Mouse (Mus musculus) bone marrow, adult 2 months (tissue): ENCODE data around the gene Pagr1a.

Experiments
- CTCF ChIP-seq: fragments of 200-500 bp; IDR thresholded peaks from 2 replicates; pipeline ENCODE4 v1.5.1; 2011; ENCODE audit warnings: low read length, control low read depth; ENCODE audit not compliant: control insufficient read depth, insufficient read depth
- POLR2A ChIP-seq: fragments of 200-500 bp; IDR thresholded peaks from 2 replicates; pipeline ENCODE4 v1.6.1; 2011; ENCODE audit warnings: low read depth, mild to moderate bottlenecking, control low read depth, low read length, borderline replicate concordance; ENCODE audit not compliant: control insufficient read depth

DNA sequence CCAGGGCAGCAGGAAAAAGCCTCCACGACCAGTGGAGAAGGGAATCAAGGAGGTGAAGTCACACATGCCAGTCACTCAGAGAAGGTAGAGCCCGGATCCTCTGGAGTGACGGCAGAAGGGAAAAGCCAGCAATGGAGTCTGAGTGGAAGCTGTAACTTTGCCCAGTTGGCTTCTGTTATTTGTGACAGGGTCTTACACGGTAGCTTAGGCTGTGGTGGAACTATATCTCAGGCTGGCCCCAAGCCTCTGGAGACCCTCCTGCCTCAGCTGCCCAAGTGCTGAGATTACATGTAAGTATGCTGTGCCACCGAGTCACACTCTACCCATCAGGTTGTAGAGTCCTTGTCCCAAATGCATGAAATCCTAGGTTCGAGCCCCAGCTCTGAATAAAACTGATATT, 3.8 kb downstream of the Pagr1a start:
- TF ChIP-seq CTCF (no peak), POLR2A (no peak)
